18 mouse cellular contexts compared by ENCODE assay signal in genomic region chr8:101350848-101351247, GRCm38 (mm10).
A peak's percentile ranks its signal among the peaks of the same experiment; 100 is the strongest.
DNase-seq lines count a peak whose midpoint lies in the region; ATAC-seq and TF ChIP-seq lines count a peak whose summit lies in the region.
"Had no signal": no experiment of that assay in that cellular context is flagged by ENCODE, and none has a peak within 500 bp of the region (broad histone marks: within the 10 kb centered on the region; RNA-seq: fewer than 3 reads in every experiment).

No protein-coding gene starts in this region.

- TF ChIP-seq CTCF in layer of hippocampus, adult 2 months (conservative IDR thresholded peaks at IDR 0.05), result no peak
- no peak for TF ChIP-seq CTCF in brain, embryonic 14.5 days (IDR thresholded peaks at IDR 0.05; ENCODE audit: borderline replicate concordance, extremely low read depth, insufficient read depth, insufficient read length)

- H3K27me3 ChIP-seq in forebrain, embryonic 14.5 days (replicated peaks; ENCODE audit: control insufficient read depth, insufficient read depth, low read length), result no peaks in the 10 kb centered on the region
- H3K27me3 ChIP-seq in forebrain, embryonic 12.5 days, result no peaks in the 10 kb centered on the region
- H3K27me3 ChIP-seq in forebrain, embryonic 16.5 days (replicated peaks; ENCODE audit: control insufficient read depth, insufficient read depth, low read length), result no peaks in the 10 kb centered on the region
- H3K27me3 ChIP-seq in hindbrain, embryonic 16.5 days (replicated peaks; ENCODE audit: control insufficient read depth, insufficient read depth, low read length), result no peaks in the 10 kb centered on the region
- H3K27me3 ChIP-seq: embryonic facial prominence, embryonic 12.5 days had no signal

- TF ChIP-seq POLR2A in brain, embryonic 14.5 days (IDR thresholded peaks at IDR 0.05; ENCODE audit: borderline replicate concordance, extremely low read depth, insufficient read depth, insufficient read length, poor library complexity, severe bottlenecking), result no peak

- 46% methylated on average over 5 of the region's 5 CpGs for WGBS in forebrain, embryonic 14.5 days
- WGBS in forebrain, embryonic 12.5 days, result 66% methylated on average over 5 of the region's 5 CpGs
- 44% methylated on average over 5 of the region's 5 CpGs for WGBS in forebrain, embryonic 16.5 days
- 73% methylated on average over 5 of the region's 5 CpGs for WGBS in hindbrain, embryonic 16.5 days

- ATAC-seq in forebrain, embryonic 14.5 days, result peak; percentile 29; the same call in 1 of the 2 replicates
- no peak for ATAC-seq in forebrain, embryonic 12.5 days (ENCODE audit: low FRiP score)
- peak; percentile 54; the same call in 1 of the 2 replicates for ATAC-seq in forebrain, embryonic 16.5 days
- no peak for ATAC-seq in hindbrain, embryonic 16.5 days

- no peak overlapping the region for H3K4me2 ChIP-seq in forebrain, embryonic 14.5 days (ENCODE audit: low read length)
- no peak overlapping the region for H3K4me2 ChIP-seq in forebrain, embryonic 12.5 days
- H3K4me2 ChIP-seq in forebrain, embryonic 16.5 days (ENCODE audit: low read length), result no peak overlapping the region
- H3K4me2 ChIP-seq in hindbrain, embryonic 16.5 days (ENCODE audit: low read length), result no peak overlapping the region
- H3K4me2 ChIP-seq: embryonic facial prominence, embryonic 12.5 days had no signal

- H3K36me3 ChIP-seq in forebrain, embryonic 14.5 days (ENCODE audit: control insufficient read depth, insufficient read depth, low read length), result no peaks in the 10 kb centered on the region
- H3K36me3 ChIP-seq in forebrain, embryonic 12.5 days (replicated peaks), result no peaks in the 10 kb centered on the region
- no peaks in the 10 kb centered on the region for H3K36me3 ChIP-seq in forebrain, embryonic 16.5 days (ENCODE audit: control insufficient read depth, insufficient read depth)
- H3K36me3 ChIP-seq in hindbrain, embryonic 16.5 days (ENCODE audit: control insufficient read depth, insufficient read depth, low read length), result no peaks in the 10 kb centered on the region
- H3K36me3 ChIP-seq: embryonic facial prominence, embryonic 10.5 days; embryonic facial prominence, embryonic 12.5 days had no signal

- DNase-seq in forebrain, embryonic 14.5 days (ENCODE audit: low spot score), result peak; percentile 51
- no peak for DNase-seq in layer of hippocampus, adult 2 months (ENCODE audit: low spot score in 2 of 2)
- no peak for DNase-seq in layer of hippocampus, postnatal 10 days (ENCODE audit: low spot score in 2 of 2)
- DNase-seq in brain, embryonic 14.5 days (ENCODE audit: low read depth), result peak; percentile 56
- DNase-seq in neural tube, embryonic 10.5 days (ENCODE audit: extremely low spot score, low spot score), result no peak
- DNase-seq: adrenal gland, adult 2 months; adrenal gland, postnatal 10 days; adrenal gland, postnatal 25 days; cerebellum, adult 11-12 months; cerebellum, adult 2 months; cerebellum, adult 9-10 months; cerebellum, postnatal 10 days; cerebellum, postnatal 25 days had no signal

- H3K9me3 ChIP-seq in forebrain, embryonic 14.5 days (replicated peaks; ENCODE audit: control insufficient read depth, low read length), result no peaks in the 10 kb centered on the region
- H3K9me3 ChIP-seq in forebrain, embryonic 12.5 days, result no peaks in the 10 kb centered on the region
- H3K9me3 ChIP-seq in forebrain, embryonic 16.5 days (ENCODE audit: control insufficient read depth, low read length), result no peaks in the 10 kb centered on the region
- no peaks in the 10 kb centered on the region for H3K9me3 ChIP-seq in hindbrain, embryonic 16.5 days (ENCODE audit: control insufficient read depth, low read length)
- H3K9me3 ChIP-seq: embryonic facial prominence, embryonic 10.5 days; embryonic facial prominence, embryonic 12.5 days had no signal

- no peak overlapping the region for H3K27ac ChIP-seq in forebrain, embryonic 14.5 days (ENCODE audit: low read depth, low read length)
- no peak overlapping the region for H3K27ac ChIP-seq in forebrain, embryonic 12.5 days
- peak overlapping the region; percentile 41; the same call in 1 of the 2 replicates for H3K27ac ChIP-seq in layer of hippocampus, adult 2 months
- no peak overlapping the region for H3K27ac ChIP-seq in forebrain, embryonic 16.5 days (ENCODE audit: low read length)
- no peak overlapping the region for H3K27ac ChIP-seq in hindbrain, embryonic 16.5 days (ENCODE audit: low read depth, low read length)
- H3K27ac ChIP-seq: embryonic facial prominence, embryonic 10.5 days; embryonic facial prominence, embryonic 12.5 days had no signal

- no peaks in the 10 kb centered on the region for H3K4me1 ChIP-seq in forebrain, embryonic 14.5 days (ENCODE audit: control insufficient read depth, insufficient read depth, low read length)
- no peaks in the 10 kb centered on the region for H3K4me1 ChIP-seq in forebrain, embryonic 12.5 days
- no peaks in the 10 kb centered on the region for H3K4me1 ChIP-seq in forebrain, embryonic 16.5 days (replicated peaks; ENCODE audit: control insufficient read depth, insufficient read depth, low read length)
- no peaks in the 10 kb centered on the region for H3K4me1 ChIP-seq in hindbrain, embryonic 16.5 days (ENCODE audit: control insufficient read depth, insufficient read depth, low read depth, low read length)
- H3K4me1 ChIP-seq: embryonic facial prominence, embryonic 10.5 days; embryonic facial prominence, embryonic 12.5 days had no signal

- H3K4me3 ChIP-seq in forebrain, embryonic 14.5 days (ENCODE audit: low read depth, low read length), result no peak overlapping the region
- H3K4me3 ChIP-seq in forebrain, embryonic 12.5 days (replicated peaks), result no peak overlapping the region
- H3K4me3 ChIP-seq in layer of hippocampus, adult 2 months, result no peak overlapping the region
- H3K4me3 ChIP-seq in forebrain, embryonic 16.5 days (replicated peaks; ENCODE audit: low read length), result no peak overlapping the region
- no peak overlapping the region for H3K4me3 ChIP-seq in hindbrain, embryonic 16.5 days (ENCODE audit: low read length)
- H3K4me3 ChIP-seq: embryonic facial prominence, embryonic 10.5 days; embryonic facial prominence, embryonic 12.5 days had no signal

- H3K9ac ChIP-seq in forebrain, embryonic 14.5 days (ENCODE audit: low read length), result no peak overlapping the region
- no peak overlapping the region for H3K9ac ChIP-seq in forebrain, embryonic 12.5 days
- H3K9ac ChIP-seq in forebrain, embryonic 16.5 days (replicated peaks; ENCODE audit: low read depth, low read length), result no peak overlapping the region
- no peak overlapping the region for H3K9ac ChIP-seq in hindbrain, embryonic 16.5 days (ENCODE audit: low read depth, low read length)
- H3K9ac ChIP-seq: embryonic facial prominence, embryonic 12.5 days had no signal

Comparison
In these comparisons a context has a peak if more than half of its experiments do, and no peak if none do; other contexts are left out.
1. ATAC-seq: peak in forebrain, embryonic 14.5 days (single experiment) and forebrain, embryonic 16.5 days (single experiment); none in forebrain, embryonic 12.5 days (single experiment) and hindbrain, embryonic 16.5 days (single experiment).
2. DNase-seq: peak in forebrain, embryonic 14.5 days (single experiment) and brain, embryonic 14.5 days (single experiment); none in layer of hippocampus, adult 2 months (0 of 2), layer of hippocampus, postnatal 10 days (0 of 2) and neural tube, embryonic 10.5 days (single experiment).